Mouse (Mus musculus) testis, adult 2 months (tissue): ENCODE data around the gene Itm2b.

Experiments
- CTCF ChIP-seq: fragments of 200-500 bp; IDR thresholded peaks from 2 replicates; pipeline ENCODE4 v1.5.1; 2012; ENCODE audit warnings: low read depth, mild to moderate bottlenecking, inconsistent platforms, low read length, moderate library complexity; ENCODE audit not compliant: control insufficient read depth, insufficient read depth, insufficient replicate concordance
- POLR2A ChIP-seq: fragments of 200-500 bp; IDR thresholded peaks from 2 replicates; pipeline ENCODE4 v1.6.1; 2012; ENCODE audit warnings: low read depth, mild to moderate bottlenecking, inconsistent platforms, low read length, moderate library complexity; ENCODE audit not compliant: control insufficient read depth

DNA sequence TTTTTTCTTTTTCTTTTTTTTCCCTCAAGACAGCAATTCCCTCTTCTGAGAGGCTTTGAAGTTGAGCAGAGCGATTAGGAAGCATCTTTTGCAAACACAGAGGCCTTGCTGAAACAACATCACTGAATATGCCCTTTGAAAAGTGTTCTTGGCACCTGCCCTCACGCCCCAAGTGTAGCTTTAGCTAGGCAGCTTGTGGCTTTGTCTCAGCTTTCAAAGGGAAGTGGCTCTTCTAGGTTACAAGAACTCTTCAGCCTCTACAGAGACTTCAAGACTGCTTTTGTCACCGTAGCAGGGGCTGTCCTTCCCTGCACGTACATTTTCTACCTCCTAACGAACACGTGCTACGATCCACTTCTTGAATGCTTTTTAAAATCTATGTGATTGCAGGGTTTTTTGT, 4.0 kb upstream of the Itm2b start:
- no peak for TF ChIP-seq CTCF
- no peak for TF ChIP-seq POLR2A
